Mouse (Mus musculus) heart, embryonic 15.5 days (tissue): ENCODE measurements around the gene Cop1. TPM values are rescaled to one million over a fixed set of nuclear protein-coding genes. Genes with fewer than 3 reads are reported as not detected.
A peak's percentile ranks its signal among the peaks of the same experiment; 100 is the strongest.

Experiments
- ATAC-seq: fragments of 200-750 bp; cut with Nextera tagmentation; replicated peaks from 2 replicates; pipeline ENCODE4 v1.8.0; 2017; ENCODE audit warnings: low read depth, moderate TSS enrichment; ENCODE audit not compliant: insufficient number of reproducible peaks, insufficient read depth, low FRiP score
- H3K27ac ChIP-seq: fragments of 300-500 bp; sonication (generic); 2 replicates; pipeline ENCODE4 v1.5.1; 2015; ENCODE audit warnings: mild to moderate bottlenecking, inconsistent platforms
- H3K27me3 ChIP-seq: fragments of 300-500 bp; sonication (generic); 2 replicates; pipeline ENCODE4 v1.6.1; 2015; ENCODE audit warnings: inconsistent platforms
- H3K36me3 ChIP-seq: fragments of 300-500 bp; sonication (generic); 2 replicates; pipeline ENCODE4 v1.6.1; 2015; ENCODE audit warnings: mild to moderate bottlenecking, inconsistent platforms
- H3K4me1 ChIP-seq: fragments of 300-500 bp; sonication (generic); replicated peaks from 2 replicates; pipeline ENCODE4 v1.6.1; 2015; ENCODE audit warnings: inconsistent platforms
- H3K4me2 ChIP-seq: fragments of 300-500 bp; sonication (generic); 2 replicates; pipeline ENCODE4 v1.6.1; 2015; ENCODE audit warnings: inconsistent platforms, mild to moderate bottlenecking, moderate library complexity
- H3K4me3 ChIP-seq: fragments of 300-500 bp; sonication (generic); 2 replicates; pipeline ENCODE4 v1.5.1; 2015; ENCODE audit warnings: mild to moderate bottlenecking, inconsistent platforms
- H3K9ac ChIP-seq: fragments of 300-500 bp; sonication (generic); 2 replicates; pipeline ENCODE4 v1.6.1; 2015; ENCODE audit warnings: mild to moderate bottlenecking, inconsistent platforms
- H3K9me3 ChIP-seq: fragments of 300-500 bp; sonication (generic); replicated peaks from 2 replicates; pipeline ENCODE4 v1.6.1; 2016; ENCODE audit warnings: inconsistent platforms
- WGBS: fragments of 180-500 bp; shearing (Covaris S2); methylation state at CpG from one replicate; pipeline ENCODE4 v1.1.7; 2015; ENCODE audit warnings: mixed read lengths; 5-methylcytosine and 5-hydroxymethylcytosine counted together
- polyA plus RNA-seq: library from polyadenylated mRNA; unstranded; fragments of >200 nt; fragmentation: Nextera tagmentation; extraction: Ambion mirVana; gene quantifications from 2 replicates; pipeline ENCODE4 v1.2.1, GENCODE M21; 2015

The Cop1 gene
- polyA plus RNA-seq, 1 experiment from 2014 or later = 60.4 TPM

- no peak overlapping the region for H3K4me3 ChIP-seq
- ATAC-seq = no peak
- H3K27me3 ChIP-seq = no peaks in the 10 kb centered on the region
- no peak overlapping the region for H3K9ac ChIP-seq
- 95% methylated on average over 2 of the region's 2 CpGs for WGBS
- peaks cover 7% of the 10 kb centered on the region; the same call in 1 of the 2 replicates for H3K36me3 ChIP-seq
- H3K9me3 ChIP-seq = no peaks in the 10 kb centered on the region
- no peak overlapping the region for H3K4me2 ChIP-seq
- no peaks in the 10 kb centered on the region for H3K4me1 ChIP-seq
- H3K27ac ChIP-seq = no peak overlapping the region
These were observed 58.7 kb downstream of the Cop1 start for GRCm38 (mm10) chr1:159290859-159291258.

GRCm38 (mm10) chr1:159301418-159302082, 69.4 kb downstream of the Cop1 start:
- Histone ChIP-seq H3K4me2 (0 out of 2 replicates have a peak overlapping the region, but pooled peaks have one; percentile 0), H3K9ac (no peak overlapping the region), H3K4me3 (no peak overlapping the region), H3K36me3 (peaks cover 3% of the 10 kb centered on the region; the same call in 1 of the 2 replicates), H3K27ac (peak overlapping the region; percentile 69), H3K9me3 (no peaks in the 10 kb centered on the region), H3K27me3 (no peaks in the 10 kb centered on the region), H3K4me1 (no peaks in the 10 kb centered on the region; the same call in 1 of the 2 replicates)
- ATAC-seq = no peak
- WGBS = 53% methylated on average over 7 of the region's 7 CpGs

DNA sequence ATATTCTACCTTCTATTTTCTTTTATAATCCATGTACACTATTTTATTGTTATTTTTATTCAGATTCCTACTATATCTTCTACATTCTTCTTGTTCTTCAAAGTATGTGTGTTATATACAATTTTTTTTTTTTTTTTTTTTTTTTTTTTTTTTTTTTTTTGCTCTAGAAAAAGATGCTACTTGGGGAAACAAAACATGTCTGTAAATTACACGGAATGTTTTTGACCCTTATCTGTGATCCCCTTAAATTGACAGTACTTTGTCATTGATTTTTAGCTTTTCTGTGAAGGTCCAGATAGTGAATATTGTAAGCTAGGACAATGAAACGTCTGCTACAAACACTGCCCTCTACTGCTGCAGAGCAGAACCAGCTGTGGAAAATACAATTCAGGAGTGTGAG, 81.5 kb downstream of the Cop1 start:
- Histone ChIP-seq H3K36me3 (peaks cover 7% of the 10 kb centered on the region; the same call in 1 of the 2 replicates), H3K4me1 (no peaks in the 10 kb centered on the region), H3K9ac (no peak overlapping the region), H3K9me3 (no peaks in the 10 kb centered on the region), H3K4me2 (no peak overlapping the region), H3K27ac (no peak overlapping the region), H3K27me3 (no peaks in the 10 kb centered on the region), H3K4me3 (no peak overlapping the region)
- WGBS = 73% methylated on average over 2 of the region's 2 CpGs
- no peak for ATAC-seq

GRCm38 (mm10) chr1:159322586-159322985, 90.5 kb downstream of the Cop1 start:
- H3K27me3 ChIP-seq = no peaks in the 10 kb centered on the region
- no peak for ATAC-seq

DNA sequence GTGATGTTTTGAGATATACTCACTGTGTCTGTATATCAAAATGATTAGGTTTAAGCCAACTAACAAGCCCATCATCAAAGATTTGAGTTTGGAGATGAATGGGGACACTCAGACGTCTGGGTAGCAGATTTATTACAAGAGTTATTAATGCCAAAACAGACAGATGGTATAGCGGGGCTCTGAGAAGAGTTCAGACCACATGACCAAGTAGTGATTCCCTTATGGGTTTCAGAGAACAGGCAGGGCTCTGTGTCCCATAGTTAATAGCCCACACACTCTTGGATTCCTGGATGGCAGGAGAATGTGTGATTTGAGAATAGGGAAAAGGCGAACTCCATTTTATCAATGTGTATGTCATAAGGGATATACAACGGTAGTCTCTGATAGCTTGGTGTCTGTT, 98.9 kb downstream of the Cop1 start:
- no peaks in the 10 kb centered on the region for H3K4me1 ChIP-seq
- H3K9me3 ChIP-seq = no peaks in the 10 kb centered on the region
- peaks cover 14% of the 10 kb centered on the region for H3K36me3 ChIP-seq
- 76% methylated on average over 4 of the region's 4 CpGs for whole genome bisulfite sequencing
- no peak overlapping the region for H3K4me3 ChIP-seq
- no peaks in the 10 kb centered on the region for H3K27me3 ChIP-seq
- H3K27ac ChIP-seq = no peak overlapping the region
- no peak for ATAC-seq
- H3K9ac ChIP-seq = no peak overlapping the region
- H3K4me2 ChIP-seq = no peak overlapping the region

More at GRCm38 (mm10) chr1:159322586-159322985, 90.5 kb downstream of the Cop1 start:
- Histone ChIP-seq H3K9me3 (no peaks in the 10 kb centered on the region), H3K27ac (no peak overlapping the region), H3K36me3 (peaks cover 5% of the 10 kb centered on the region; the same call in 1 of the 2 replicates), H3K4me3 (no peak overlapping the region), H3K4me1 (no peaks in the 10 kb centered on the region), H3K9ac (no peak overlapping the region), H3K4me2 (no peak overlapping the region)
- 82% methylated on average over 1 of the region's 1 CpGs for WGBS

DNA sequence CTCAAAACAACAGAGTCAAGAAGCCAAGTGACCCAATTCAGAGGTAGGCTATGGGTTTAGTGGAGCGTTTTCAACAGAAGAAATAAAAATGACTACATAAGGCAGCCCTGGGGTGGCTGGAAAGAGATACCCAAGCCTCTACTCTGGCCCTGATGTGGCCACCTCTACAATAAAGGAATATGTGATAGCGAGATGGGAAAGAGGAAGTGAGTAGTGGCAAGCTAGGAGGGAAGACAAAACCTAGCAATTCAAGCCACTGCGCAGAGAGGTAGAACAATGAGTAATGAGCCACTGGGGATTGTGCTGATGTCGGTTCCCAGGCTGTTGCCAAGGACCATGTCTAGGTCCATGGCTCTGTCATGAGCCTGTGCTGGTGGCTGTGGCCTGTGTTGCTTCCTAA, 102.0 kb downstream of the Cop1 start:
- Histone ChIP-seq H3K9me3 (no peaks in the 10 kb centered on the region), H3K4me1 (no peaks in the 10 kb centered on the region), H3K4me3 (no peak overlapping the region), H3K9ac (no peak overlapping the region), H3K4me2 (no peak overlapping the region), H3K36me3 (peaks cover 15% of the 10 kb centered on the region; the same call in 1 of the 2 replicates), H3K27ac (no peak overlapping the region), H3K27me3 (no peaks in the 10 kb centered on the region)
- ATAC-seq = no peak
- 92% methylated on average over 4 of the region's 4 CpGs for WGBS

DNA sequence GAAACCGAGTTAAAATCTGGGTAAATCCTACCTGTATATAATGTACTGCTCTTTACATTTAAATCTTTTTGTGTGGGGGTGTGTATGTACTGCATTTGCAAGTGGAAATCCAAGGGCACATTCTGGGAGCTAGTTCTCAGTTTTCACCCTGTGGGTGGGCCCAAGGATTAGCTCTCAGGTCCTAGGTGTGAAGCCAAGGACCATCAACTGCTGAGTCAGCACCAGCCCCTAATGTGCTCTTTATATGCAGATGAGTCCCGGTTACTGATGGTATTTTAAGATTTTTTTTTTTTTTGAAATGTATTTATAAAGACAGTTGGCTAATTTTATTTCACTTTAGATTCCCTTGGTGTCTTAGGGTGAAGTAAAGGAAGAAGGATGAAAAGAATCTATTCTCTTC, 110.2 kb downstream of the Cop1 start:
- Histone ChIP-seq H3K27me3 (no peaks in the 10 kb centered on the region), H3K4me1 (no peaks in the 10 kb centered on the region), H3K27ac (no peak overlapping the region), H3K4me2 (no peak overlapping the region), H3K9me3 (no peaks in the 10 kb centered on the region), H3K36me3 (peaks cover 36% of the 10 kb centered on the region), H3K9ac (no peak overlapping the region), H3K4me3 (no peak overlapping the region)
- WGBS = 52% methylated on average over 2 of the region's 2 CpGs
- no peak for ATAC-seq

- Histone ChIP-seq H3K4me2 (no peak overlapping the region), H3K9ac (no peak overlapping the region), H3K27me3 (no peaks in the 10 kb centered on the region), H3K4me3 (no peak overlapping the region), H3K36me3 (peaks cover 22% of the 10 kb centered on the region), H3K4me1 (peaks cover 13% of the 10 kb centered on the region; the same call in 1 of the 2 replicates), H3K27ac (peak overlapping the region; percentile 67), H3K9me3 (no peaks in the 10 kb centered on the region)
- WGBS = 38% methylated on average over 1 of the region's 1 CpGs
- ATAC-seq = peak; percentile 78
These were observed 123.0 kb downstream of the Cop1 start for GRCm38 (mm10) chr1:159355027-159355570.

GRCm38 (mm10) chr1:159358713-159359112, 126.6 kb downstream of the Cop1 start:
- 79% methylated on average over 5 of the region's 5 CpGs for WGBS
- Histone ChIP-seq H3K27me3 (no peaks in the 10 kb centered on the region), H3K9ac (no peak overlapping the region), H3K4me2 (no peak overlapping the region), H3K36me3 (peaks cover 4% of the 10 kb centered on the region; the same call in 1 of the 2 replicates), H3K4me1 (peaks cover 13% of the 10 kb centered on the region; the same call in 1 of the 2 replicates), H3K9me3 (no peaks in the 10 kb centered on the region), H3K4me3 (no peak overlapping the region), H3K27ac (no peak overlapping the region)
- no peak for ATAC-seq

DNA sequence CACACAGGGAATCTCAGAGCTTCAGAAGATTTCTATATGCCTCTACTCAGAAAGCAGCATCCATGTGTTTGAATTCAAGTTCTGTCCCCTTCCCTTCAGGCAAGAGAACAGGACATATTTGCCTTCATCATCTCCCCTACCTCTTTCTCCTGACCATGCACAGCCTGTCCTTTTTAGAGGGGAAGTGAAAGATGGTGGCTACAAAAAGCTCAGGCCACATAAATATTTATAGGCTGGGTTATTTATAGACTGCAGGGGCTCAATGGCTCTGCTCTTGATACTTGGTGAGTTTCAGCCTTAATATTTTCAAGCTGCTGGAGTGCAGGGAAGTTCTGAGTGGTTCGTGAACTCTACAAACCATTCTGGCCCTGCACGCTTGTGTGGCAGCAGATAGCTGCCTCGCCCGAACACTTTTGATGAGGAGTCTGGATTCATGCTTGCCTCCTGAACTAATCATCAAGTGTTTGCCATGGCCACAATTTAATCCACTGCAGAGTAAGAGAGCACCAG, 139.8 kb downstream of the Cop1 start:
- no peaks in the 10 kb centered on the region for H3K27me3 ChIP-seq
- no peaks in the 10 kb centered on the region for H3K9me3 ChIP-seq
- H3K9ac ChIP-seq = no peak overlapping the region
- no peak overlapping the region for H3K4me2 ChIP-seq
- H3K4me1 ChIP-seq = peaks cover 4% of the 10 kb centered on the region
- 37% methylated on average over 4 of the region's 4 CpGs for WGBS
- peak overlapping the region; percentile 46 for H3K27ac ChIP-seq
- H3K36me3 ChIP-seq = no peaks in the 10 kb centered on the region
- H3K4me3 ChIP-seq = no peak overlapping the region
- ATAC-seq = no peak

DNA sequence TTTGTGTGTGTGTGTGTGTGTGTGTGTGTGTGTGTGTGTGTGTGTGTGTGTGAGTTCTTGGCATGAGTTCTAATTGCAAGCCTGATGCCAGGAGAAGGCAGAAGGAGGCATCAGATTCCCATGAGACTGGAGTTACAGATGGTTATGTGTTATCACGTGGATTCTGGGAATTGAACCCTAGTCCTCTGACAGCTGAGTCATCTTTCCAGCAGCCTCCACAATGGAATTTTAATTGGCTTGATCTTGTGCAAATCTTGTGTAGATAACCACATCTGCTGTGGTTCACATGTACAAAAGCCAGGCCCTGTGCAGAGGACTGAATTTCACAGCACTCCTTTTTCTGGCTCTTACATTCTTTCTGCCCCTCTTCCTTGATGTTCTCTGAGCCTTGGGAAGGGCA, 150.1 kb downstream of the Cop1 start:
- WGBS = 53% methylated on average over 1 of the region's 1 CpGs

More for the DNA sequence above, 150.1 kb downstream of the Cop1 start:
- H3K4me2 ChIP-seq = no peak overlapping the region
- H3K4me1 ChIP-seq = no peaks in the 10 kb centered on the region
- no peaks in the 10 kb centered on the region for H3K9me3 ChIP-seq
- no peaks in the 10 kb centered on the region for H3K36me3 ChIP-seq
- no peak overlapping the region for H3K27ac ChIP-seq
- no peaks in the 10 kb centered on the region for H3K27me3 ChIP-seq
- H3K4me3 ChIP-seq = no peak overlapping the region
- no peak for ATAC-seq
- no peak overlapping the region for H3K9ac ChIP-seq
